Mouse (Mus musculus) testis, adult 2 months (tissue): Measurements from ENCODE around the gene Adcy1.

Experiments used
- CTCF ChIP-seq: fragments of 200-500 bp; IDR thresholded peaks from 2 replicates; pipeline ENCODE4 v1.5.1; 2012; ENCODE audit warnings: low read depth, mild to moderate bottlenecking, inconsistent platforms, low read length, moderate library complexity; ENCODE audit not compliant: control insufficient read depth, insufficient read depth, insufficient replicate concordance
- POLR2A ChIP-seq: fragments of 200-500 bp; IDR thresholded peaks from 2 replicates; pipeline ENCODE4 v1.6.1; 2012; ENCODE audit warnings: low read depth, mild to moderate bottlenecking, inconsistent platforms, low read length, moderate library complexity; ENCODE audit not compliant: control insufficient read depth

GRCm38 (mm10) chr11:7133736-7134135 lies 70.4 kb downstream of the Adcy1 start:
- TF ChIP-seq CTCF, result no peak
- no peak for TF ChIP-seq POLR2A
